Mouse (Mus musculus) activated CD4-positive, CD25-positive, alpha-beta regulatory T cell (primary cell): ENCODE data around the gene Acsm2. TPM values are rescaled to one million over a fixed set of nuclear protein-coding genes. Genes with fewer than 3 reads are reported as not detected.

ENCODE experiments used
- polyA plus RNA-seq, 2 experiments: library from polyadenylated mRNA; unstranded; fragments of 100-300 nt; shearing (Covaris generic); gene quantifications; one replicate each; pipeline ENCODE4 v1.2.1; 2017

The Acsm2 gene
- under 1 TPM; 0.04 to 0.06 TPM for polyA plus RNA-seq

DNA sequence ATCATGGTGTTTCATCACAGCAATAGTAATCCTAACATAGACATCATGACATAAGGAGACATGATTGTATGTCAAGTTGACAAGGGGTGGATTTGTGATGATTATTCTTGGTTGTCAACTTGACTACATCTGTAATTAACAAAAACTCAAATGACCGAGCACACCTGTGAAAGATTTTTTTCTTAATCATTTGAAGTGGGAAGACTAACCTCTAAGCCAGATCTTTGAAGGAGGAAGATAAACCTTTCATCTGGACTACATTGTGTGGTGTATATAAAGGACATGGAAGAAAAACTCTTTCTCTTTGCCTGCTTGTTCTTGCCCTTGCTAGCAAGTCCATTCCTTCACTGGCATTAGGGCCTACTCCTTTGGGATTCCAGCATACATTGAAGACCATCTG is at the start of gene Acsm2:
Acsm2 (plus strand) TSS at position 301 of the 400 bp plus-strand sequence.

DNA sequence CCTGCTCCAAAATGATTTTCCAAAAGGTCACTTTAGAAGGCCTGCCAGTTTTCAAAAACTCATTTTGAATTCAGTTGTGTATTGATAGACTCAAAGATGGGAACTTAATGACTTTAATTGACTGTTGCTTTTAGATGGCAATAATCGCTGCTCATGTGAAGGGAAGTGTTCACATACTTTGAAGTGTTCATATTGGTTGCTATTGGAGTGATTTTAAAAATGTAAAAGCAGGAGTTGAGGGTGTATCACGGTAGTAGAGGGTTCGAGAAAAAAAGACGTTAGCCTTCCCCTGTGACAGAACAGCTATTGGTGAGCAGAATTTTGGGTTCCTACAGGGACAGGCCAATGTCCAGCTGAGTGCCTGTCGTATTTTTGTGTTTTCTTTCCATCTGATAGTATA is 35.0 kb upstream of the Acsm2 start, which contains the start of gene Acsm5:
Acsm5 (plus strand) TSS at position 301 of the 400 bp plus-strand sequence.

DNA sequence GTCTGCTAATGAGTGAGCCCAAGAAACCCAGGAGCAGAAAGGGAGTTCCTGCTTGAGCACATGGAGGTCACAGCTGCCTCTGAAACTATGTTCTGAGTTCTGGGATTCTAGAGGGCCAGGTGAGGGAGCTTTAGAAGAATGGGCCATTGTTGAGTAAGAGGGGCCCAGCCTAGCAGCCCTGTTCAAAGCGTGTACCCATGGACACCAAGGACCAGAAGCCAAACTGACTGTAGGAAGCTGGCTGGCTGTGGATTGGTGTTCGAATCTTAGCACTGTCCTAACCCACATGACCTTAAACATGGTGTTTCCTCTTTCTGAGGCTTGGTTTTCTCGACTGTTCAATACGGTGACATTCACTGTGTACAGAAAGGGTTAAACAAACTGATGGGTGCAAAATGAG is 30.8 kb upstream of the Acsm2 start, which contains the start of gene Pdilt:
Pdilt (minus strand) TSS at position 101 of the 400 bp plus-strand sequence.

DNA sequence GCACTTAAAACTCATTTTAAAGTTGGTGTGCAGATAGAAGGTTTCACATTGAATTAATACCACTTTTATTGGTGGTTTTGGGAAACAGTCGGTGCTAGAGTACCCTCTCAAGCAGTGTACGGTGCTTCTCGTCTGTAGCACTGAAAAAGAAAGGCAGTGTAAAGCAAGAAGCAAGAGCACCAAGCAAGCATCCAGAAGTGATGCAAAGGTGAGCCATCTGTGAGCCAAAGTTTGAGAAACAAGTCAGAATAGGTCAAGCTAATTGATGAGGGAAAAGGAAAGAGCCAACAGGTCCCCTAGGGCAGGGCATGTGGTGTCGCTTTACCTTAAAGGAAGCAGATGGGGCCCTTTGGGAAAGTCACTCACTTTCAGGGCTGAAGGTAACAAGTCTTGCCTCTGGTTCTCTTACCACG is 52.5 kb downstream of the Acsm2 start, which contains the start of gene Acsm1:
Acsm1 (plus strand) TSS at position 363 of the 413 bp plus-strand sequence.

Other genes starting within 250 kb of the Acsm2 start
- under 1 TPM in 1 of 2 experiments, not detected in 1; 0.15 TPM for gene Gp2, start 95.1 kb upstream of the Acsm2 start, polyA plus RNA-seq
- gene Umod, start 75.1 kb upstream of the Acsm2 start, polyA plus RNA-seq = not detected
- gene Acsm5, start 34.9 kb upstream of the Acsm2 start, polyA plus RNA-seq = under 1 TPM in 1 of 2 experiments, not detected in 1; 0.37 TPM
- gene Pdilt, start 30.9 kb upstream of the Acsm2 start, polyA plus RNA-seq = under 1 TPM in 1 of 2 experiments, not detected in 1; 0.07 TPM
- gene Acsm1, start 52.7 kb downstream of the Acsm2 start, polyA plus RNA-seq = not detected
- gene Acsm4, start 135.7 kb downstream of the Acsm2 start, polyA plus RNA-seq = under 1 TPM in 1 of 2 experiments, not detected in 1; 0.14 TPM
- 10 to 100 TPM; 56.8 to 85.4 TPM for gene Thumpd1, start 166.5 kb downstream of the Acsm2 start, polyA plus RNA-seq
- under 1 TPM in 1 of 2 experiments, not detected in 1; 0.16 TPM for gene Acsm3, start 206.6 kb downstream of the Acsm2 start, polyA plus RNA-seq
- gene Rexo5, start 239.7 kb downstream of the Acsm2 start, polyA plus RNA-seq = 10 to 100 TPM; 31.1 to 71.1 TPM
- 10 to 100 TPM in 1 of 2 experiments, 1 to 10 TPM in 1; 9.4 to 11.5 TPM for gene Eri2, start 239.7 kb downstream of the Acsm2 start, polyA plus RNA-seq